Mouse (Mus musculus): Measurements from ENCODE around the gene U2surp.
"Not testable (repeated sequence)": the region's sequence is repeated elsewhere in the genome, so short reads cannot be mapped to it uniquely, and the experiment has no call there.

Gene U2surp

GRCm38 (mm10) chr9:95469011-95469576 lies 42.7 kb downstream of the U2surp start:
- not testable (repeated sequence) for DNase-seq (ENCODE audit: low spot score)

DNA sequence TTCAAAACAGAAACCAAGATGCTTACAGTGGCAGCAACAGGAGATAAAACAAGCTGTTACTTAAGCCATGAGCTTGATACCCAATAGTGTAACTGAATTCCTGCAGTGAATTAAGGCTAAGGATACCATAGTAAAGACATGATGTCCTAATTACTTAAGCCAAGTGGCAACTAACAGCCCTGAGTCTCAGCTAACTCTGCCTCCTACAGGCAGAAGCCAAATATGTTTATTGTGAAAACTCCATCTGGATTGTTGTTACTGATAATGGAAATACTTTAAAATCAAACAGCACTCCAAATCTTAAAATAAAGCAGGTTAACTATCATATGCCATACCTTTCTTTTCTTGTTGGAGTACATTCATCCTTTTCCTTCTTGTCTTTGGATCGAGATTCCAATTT lies 47.8 kb downstream of the U2surp start:
- no peak for DNase-seq (ENCODE audit: low spot score)

- no peak for DNase-seq (ENCODE audit: low spot score)
Measured at GRCm38 (mm10) chr9:95451931-95452330, 59.9 kb downstream of the U2surp start.

GRCm38 (mm10) chr9:95450586-95450985 lies 61.2 kb downstream of the U2surp start:
- DNase-seq (ENCODE audit: low spot score), result no peak

DNA sequence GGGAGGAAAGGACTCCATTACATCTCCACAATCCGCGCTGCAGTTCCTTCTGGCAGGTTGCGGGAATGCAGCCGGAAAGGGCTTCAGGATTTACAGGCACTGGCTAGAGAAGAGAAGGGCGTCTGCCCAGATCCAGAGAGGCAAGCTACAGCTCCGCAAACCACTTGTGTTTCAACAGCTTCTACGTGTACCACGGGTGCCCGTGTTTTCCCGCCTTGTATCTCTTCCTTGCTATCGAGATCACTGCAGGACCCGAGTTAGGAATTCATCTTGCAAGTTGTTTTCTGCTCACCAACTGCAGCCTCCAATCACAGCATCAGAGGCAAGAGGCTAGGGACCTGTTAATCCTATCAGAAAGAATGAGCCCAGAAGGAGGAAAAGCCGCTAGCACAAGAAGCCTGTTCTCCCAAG lies 69.5 kb downstream of the U2surp start:
- DNase-seq (ENCODE audit: low spot score), result no peak

DNA sequence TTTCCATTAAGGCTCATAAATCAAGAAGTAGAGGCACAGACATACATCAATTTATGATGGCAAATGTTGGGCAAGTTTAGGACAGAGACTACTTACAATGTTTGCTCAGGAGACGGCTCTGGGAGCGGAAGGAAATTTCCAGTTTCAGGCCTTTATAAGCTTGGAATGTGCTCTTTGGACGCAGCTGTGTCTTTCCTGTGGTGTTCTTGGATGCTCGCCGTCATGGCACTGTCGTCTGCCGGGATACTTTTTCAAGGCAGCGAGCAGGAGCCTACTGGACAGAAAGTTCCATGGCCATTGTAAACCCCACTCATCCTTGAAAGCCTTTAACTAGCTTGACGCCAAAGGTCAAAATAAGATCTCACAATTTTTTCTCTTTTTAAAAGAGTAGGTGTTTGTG lies 73.9 kb downstream of the U2surp start:
- DNase-seq (ENCODE audit: low spot score), result no peak

GRCm38 (mm10) chr9:95436294-95436613 lies 75.5 kb downstream of the U2surp start:
- DNase-seq (ENCODE audit: low spot score), result no peak

- DNase-seq (ENCODE audit: low spot score), result no peak
Measured at GRCm38 (mm10) chr9:95435506-95436293, 76.1 kb downstream of the U2surp start.

- DNase-seq (ENCODE audit: low spot score), result no peak
Measured at GRCm38 (mm10) chr9:95428277-95428676, 83.5 kb downstream of the U2surp start.

DNA sequence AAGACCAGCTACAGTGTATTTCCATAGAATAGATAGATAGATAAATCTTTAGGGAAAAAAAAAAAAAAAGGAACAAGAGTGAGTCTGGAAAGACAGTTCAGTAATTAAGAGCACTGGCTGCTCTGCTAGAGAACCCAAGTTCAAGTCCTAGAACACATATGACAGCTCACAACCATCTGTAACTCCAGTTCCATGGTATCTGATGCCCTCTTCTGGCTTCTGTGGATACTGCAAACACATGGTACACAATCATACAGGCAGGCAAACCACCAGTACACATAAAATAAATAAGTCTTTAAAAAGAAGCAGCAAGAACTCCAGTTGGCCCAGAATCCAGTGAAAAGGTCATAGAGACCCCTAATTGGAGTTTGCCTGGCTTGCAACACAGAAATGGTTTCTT lies 97.9 kb downstream of the U2surp start:
- DNase-seq (ENCODE audit: low spot score), result no peak

DNA sequence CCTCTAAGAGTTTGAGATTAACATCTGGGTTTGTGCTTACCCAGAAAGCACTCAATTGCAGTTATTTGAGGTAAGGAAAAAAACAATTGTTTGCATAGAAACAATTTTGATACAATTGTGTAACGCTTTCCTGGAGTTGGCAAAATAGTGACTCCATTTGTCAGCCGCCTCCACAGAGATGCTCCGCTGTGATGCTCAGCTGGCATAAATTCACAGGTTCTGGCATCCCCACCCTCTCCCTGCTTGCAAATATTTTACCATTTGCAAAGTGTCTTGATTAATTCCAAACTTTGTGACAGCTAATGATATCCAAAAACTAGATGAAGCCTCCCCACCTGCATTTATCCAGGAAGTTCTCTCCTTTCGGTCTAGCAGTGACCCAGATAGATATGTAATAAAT lies 99.7 kb downstream of the U2surp start:
- no peak for DNase-seq (ENCODE audit: low spot score)

GRCm38 (mm10) chr9:95407586-95408220 lies 104.1 kb downstream of the U2surp start:
- DNase-seq (ENCODE audit: low spot score), result no peak

Measured in c-Kit-positive CD71-positive TER-119-positive erythroid progenitor cells, embryonic 14.5 days (primary cell).